Mouse (Mus musculus) gastrocnemius, adult 8-10 months (tissue): ENCODE measurements around the gene Epo. TPM values are rescaled to one million over a fixed set of nuclear protein-coding genes. Genes with fewer than 3 reads are reported as not detected.

Experiments used
- DNase-seq, 2 experiments: peaks; one replicate each; pipeline ENCODE4 v3.0.0; 2022; ENCODE audit warnings: low spot score in 2 of 2
- total RNA-seq, 4 experiments: library from RNA; stranded (reverse); gene quantifications; 2 replicates each; pipeline ENCODE4 v1.2.4; 2022

Epo gene
- total RNA-seq = not detected

- peak; percentile 98 to 99 for DNase-seq
Observed at GRCm38 (mm10) chr5:137533117-137533827, at the start of gene Epo, which contains the start of gene Gnb2. Gene Epo (minus strand): TSS chr5:137533242. Gene Gnb2 (minus strand): TSS chr5:137533510.

DNA sequence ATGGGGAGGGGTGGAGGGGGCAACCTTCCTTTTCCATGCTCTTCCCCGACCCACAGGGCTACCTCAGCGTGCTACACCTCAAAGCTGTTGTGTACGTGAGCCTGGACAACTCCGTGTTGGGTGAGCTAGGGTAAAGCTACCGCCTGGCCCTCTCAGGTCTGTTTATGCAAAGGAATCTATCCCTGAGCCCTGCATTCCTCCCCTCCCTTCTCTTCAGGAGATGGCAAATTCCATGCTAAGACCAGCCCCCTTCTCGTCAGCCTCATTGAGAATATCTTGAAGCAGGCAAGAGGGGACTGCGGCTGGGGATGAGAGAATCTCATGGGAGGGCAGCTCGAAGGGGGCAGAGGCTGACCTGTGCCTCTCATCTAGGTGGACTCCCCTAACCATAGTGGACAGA lies 49.7 kb upstream of the Epo start:
- DNase-seq = no peak

DNA sequence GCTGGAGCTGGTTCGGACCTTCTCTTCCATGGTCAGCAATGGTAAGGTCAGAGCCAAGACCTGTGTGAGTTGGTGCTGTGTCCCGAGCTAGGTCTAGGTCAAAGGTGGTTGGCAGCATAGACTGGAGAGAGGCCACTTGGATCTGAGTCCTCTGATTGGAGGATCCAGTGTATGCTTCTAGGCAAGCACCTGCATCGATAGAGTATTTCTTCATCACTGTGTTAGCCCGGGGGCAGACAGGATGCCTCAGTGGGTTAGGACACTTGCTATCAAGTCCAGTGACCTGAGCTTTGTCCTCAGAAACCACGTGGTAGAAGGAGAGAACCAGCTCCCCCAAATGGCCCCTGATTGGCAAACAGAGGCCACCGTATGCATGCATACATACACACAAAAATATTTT lies 47.2 kb upstream of the Epo start:
- no peak for DNase-seq

GRCm38 (mm10) chr5:137574470-137574901 lies 41.4 kb upstream of the Epo start:
- no peak for DNase-seq

GRCm38 (mm10) chr5:137570691-137571586 lies 37.9 kb upstream of the Epo start:
- no peak for DNase-seq

- no peak for DNase-seq
Observed at GRCm38 (mm10) chr5:137570181-137570580, 37.1 kb upstream of the Epo start.

GRCm38 (mm10) chr5:137569665-137570064 lies 36.6 kb upstream of the Epo start, which contains the start of gene Tfr2:
Gene Tfr2 (plus strand): TSS chr5:137569840.
- DNase-seq = no peak

- DNase-seq = no peak
Observed at GRCm38 (mm10) chr5:137569031-137569430, 36.0 kb upstream of the Epo start.

- DNase-seq = no peak
Observed at GRCm38 (mm10) chr5:137568223-137568798, 35.3 kb upstream of the Epo start.

DNA sequence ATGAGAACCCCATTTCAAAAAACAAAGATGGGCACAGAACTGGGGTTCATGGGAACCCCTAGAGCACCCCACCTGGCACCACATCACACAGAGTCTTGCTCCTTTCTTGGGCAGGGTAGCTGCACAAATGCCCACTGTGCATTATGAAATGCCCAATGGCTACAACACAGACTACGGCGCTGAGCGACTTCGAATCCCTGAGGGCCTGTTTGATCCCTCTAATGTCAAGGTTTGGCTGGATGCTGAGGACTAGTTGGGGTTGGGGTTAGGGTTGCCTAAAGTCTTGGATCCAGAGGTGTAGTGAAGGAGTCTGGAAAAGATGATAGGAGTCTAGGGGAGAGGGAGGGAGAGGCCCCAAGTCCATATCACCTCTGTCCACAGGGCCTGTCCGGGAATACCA lies 33.4 kb upstream of the Epo start:
- DNase-seq = no peak

- no peak for DNase-seq
Observed at GRCm38 (mm10) chr5:137565744-137566143, 32.7 kb upstream of the Epo start.

DNA sequence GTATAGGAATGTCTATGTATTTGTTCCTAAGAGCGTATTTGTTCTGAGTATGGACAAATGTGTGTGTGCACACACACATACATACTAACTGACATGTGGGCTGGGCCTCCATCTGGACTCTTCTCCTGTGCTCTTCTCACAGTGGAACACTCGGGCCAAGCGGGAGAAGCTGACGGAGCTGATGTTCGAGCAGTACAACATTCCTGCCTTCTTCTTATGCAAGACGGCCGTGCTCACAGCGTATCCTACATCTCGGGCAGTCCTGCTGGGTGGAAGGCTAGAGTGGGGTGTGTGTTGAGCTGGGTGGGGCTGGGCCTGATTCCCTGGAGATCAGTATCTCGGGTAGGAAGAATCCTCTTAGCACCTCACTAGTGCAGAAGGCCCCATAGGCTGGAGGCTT lies 29.9 kb upstream of the Epo start:
- DNase-seq = no peak

DNA sequence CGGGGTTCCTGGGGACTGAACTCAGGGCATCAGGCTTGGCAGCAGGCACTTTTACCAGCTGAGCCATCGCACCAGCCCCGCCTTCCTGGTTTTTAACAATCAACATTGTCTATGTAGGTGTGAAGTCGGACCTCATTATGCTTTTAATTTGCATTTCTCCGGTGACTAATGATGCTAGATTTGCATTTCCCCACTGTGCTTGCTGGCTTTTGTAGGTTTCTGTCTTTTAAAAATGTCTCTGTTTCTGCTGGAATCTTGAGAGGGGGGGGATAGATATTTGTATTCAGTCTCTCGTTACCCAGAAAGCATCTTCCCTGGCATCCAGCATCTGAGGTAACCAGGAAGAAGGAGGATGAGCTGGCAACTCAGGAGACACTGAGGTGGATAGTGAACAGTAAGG lies 28.5 kb upstream of the Epo start:
- DNase-seq = no peak

GRCm38 (mm10) chr5:137553898-137554297 lies 20.9 kb upstream of the Epo start:
- no peak for DNase-seq

- DNase-seq = no peak
Observed at GRCm38 (mm10) chr5:137553411-137553837, 20.4 kb upstream of the Epo start, which contains the start of gene Actl6b. Gene Actl6b (plus strand): TSS chr5:137553517.

DNA sequence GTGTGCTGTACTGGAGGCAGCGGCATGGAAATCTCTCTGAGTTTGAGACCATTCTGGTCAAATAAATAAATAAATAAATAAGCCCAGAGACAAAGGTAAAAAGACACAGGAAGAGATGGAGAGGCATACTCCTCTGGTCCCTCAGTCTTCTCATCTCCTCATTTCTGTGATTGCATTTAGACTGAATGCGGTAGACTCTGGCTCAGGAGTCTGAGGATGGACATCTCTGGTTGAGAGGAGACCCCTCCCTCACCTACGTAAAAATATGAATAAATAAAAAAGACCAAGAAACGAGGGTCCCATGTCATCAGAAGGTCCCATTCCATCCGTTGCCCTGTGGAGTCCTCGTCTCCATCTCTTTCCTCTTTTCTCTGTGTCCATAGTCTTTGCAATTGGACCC lies 20.0 kb upstream of the Epo start:
- no peak for DNase-seq

DNA sequence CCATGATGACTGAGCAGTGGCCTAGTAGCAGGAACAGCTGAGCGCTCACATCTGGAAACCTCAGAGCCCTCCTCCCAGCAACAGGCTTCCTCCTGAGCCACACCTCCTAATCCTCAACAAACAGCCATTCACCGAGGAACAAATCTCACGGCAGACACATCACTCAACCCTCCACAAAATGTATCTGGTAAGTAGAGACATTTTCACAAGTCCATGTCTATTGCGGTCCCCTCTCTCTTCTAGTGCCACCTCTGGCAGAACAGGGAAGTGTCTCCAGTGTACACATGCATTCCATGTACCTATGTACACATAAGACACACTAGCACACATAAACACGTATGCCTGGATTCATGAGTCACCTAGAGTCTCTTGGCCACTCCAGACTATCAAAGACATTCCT lies 18.1 kb upstream of the Epo start:
- DNase-seq = no peak

DNA sequence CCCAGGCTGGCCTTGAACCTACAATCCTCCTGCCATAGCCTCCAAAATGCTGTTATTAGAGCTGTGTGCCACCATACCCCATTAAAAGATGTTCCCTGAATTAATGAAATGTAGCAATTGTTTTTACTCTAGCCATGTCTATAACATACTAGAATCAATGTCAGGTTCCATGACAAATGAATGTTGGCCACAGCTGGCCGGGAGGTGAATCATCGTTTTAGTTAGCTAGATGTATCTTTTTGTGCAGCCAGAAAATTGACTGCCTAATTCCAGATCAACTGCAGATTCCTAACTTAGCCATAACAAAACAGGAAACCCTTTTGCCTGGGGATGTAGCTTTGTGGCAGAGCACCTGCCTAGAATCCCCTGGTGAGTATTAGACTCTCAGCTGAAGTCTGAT lies 16.8 kb upstream of the Epo start:
- no peak for DNase-seq

DNA sequence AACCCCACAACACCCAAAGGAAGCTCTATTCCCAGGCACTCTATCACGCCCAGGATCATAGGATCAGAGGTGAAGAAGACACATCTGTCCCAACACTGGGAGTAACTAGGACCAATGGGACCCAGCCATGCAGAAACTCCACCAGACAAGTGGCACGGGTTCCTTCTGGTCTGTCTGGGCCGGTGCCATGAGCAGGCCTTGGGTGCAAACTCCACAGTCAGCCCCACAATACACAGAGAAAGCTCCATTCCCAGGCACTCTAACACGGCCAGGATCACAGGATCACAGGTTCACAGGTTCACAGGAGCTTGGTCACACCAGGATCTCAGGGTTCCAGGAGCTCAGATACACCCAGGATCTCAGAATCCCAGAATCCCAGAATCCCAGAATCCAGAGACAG lies 12.6 kb upstream of the Epo start:
- DNase-seq = no peak

- DNase-seq = no peak
Observed at GRCm38 (mm10) chr5:137544926-137545325, 11.9 kb upstream of the Epo start.

DNA sequence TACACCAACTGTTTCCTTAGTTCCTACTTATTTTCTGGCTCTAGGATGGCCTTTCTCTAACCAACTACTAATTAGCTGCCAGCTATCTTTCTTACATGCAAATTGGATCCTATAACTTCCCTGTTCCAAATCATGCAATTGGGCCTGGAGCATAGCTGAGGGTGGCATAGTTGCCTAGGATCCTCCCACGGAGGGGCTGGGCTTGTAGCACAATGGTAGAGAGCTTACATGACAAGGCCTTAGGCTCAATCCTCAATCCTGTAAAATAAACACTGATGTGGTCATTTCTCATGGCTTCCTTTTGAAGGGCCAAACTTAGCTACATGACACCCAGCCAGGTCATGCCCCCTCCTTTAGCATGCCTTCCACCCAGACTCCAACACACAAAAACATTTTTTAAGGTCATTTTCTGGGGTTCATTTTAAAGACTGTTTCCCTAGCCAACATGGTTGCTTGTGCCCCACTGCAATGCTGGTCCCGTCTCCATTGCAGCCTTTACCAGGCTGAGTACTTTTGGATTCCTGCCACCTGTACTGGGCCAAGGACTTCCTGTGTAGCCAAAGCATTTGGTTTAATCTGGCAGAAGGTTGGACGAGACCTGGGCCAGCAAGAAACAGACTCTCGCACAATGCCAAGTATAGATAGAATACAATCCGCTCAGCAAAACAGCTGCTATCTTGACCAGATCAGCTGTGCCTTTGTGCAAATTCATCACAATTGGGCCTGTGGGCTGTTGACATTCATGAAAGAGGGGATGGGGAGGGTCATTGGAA lies 8.9 kb upstream of the Epo start:
- DNase-seq = no peak
